Mouse (Mus musculus) C2C12 (cell line): ENCODE measurements around the gene Taf1c.

Experiments
- CEBPB ChIP-seq: IDR thresholded peaks from one replicate; pipeline ENCODE4 v1.6.1; 2011; ENCODE audit warnings: low read depth, mild to moderate bottlenecking, control low read depth, moderate library complexity
- CTCF ChIP-seq: IDR thresholded peaks from one replicate; pipeline ENCODE4 v1.5.1; 2011; ENCODE audit not compliant: control insufficient read depth, insufficient read depth, insufficient read length
- MYOG ChIP-seq: IDR thresholded peaks from one replicate; pipeline ENCODE4 v1.6.1; 2011; ENCODE audit not compliant: control insufficient read depth, insufficient read length; ENCODE audit errors: extremely low read depth

DNA sequence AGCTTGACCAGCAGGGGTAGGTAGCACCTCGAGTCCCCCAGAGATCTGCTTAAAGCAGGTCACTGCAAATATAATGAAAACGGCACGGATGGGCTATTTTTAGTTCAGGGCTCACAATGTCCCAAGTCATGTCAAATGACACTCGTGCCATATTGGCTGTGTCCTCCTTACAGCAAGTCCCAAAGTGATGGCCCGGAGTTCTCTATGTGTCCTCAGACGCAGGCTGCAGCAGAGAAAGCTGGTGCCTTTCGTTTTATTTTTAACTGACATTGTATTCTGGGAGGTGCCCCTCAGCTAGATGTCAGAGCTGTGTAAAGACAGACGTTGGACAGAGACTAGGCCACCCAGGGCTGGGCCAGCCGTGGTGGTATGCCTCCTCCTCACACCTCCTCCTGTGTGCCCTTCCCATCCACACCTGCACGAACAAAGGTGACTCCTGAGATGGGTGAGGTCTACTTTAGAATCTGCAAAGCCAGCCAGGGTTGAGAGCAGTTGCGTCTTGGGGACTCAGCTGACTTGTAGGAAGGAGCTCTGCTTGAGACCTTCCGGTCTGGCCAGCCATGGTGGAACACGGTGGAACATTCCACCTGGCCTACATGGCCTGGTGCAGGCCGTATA, 15.9 kb upstream of the Taf1c start:
- TF ChIP-seq CTCF (no peak), MYOG (no peak), CEBPB (no peak)
